Mouse (Mus musculus): ENCODE measurements around the gene Slc5a12. TPM values are rescaled to one million over a fixed set of nuclear protein-coding genes. Genes with fewer than 3 reads are reported as not detected.

The Slc5a12 gene
- total RNA-seq (2017) = not detected in 2 replicates

- no peak for ATAC-seq (replicated peaks; ENCODE audit: low read depth, poor library complexity, severe bottlenecking)
Observed at GRCm38 (mm10) chr2:110596932-110597331, at the start of gene Slc5a12. TSS of gene Slc5a12 (plus strand) at chr2:110597298.

- no peak for ATAC-seq (replicated peaks; ENCODE audit: low read depth, poor library complexity, severe bottlenecking)
Observed at GRCm38 (mm10) chr2:110556098-110556497, 41.0 kb upstream of the Slc5a12 start.

GRCm38 (mm10) chr2:110562621-110563020, 34.5 kb upstream of the Slc5a12 start:
- no peak for ATAC-seq (replicated peaks; ENCODE audit: low read depth, poor library complexity, severe bottlenecking)

GRCm38 (mm10) chr2:110564673-110565627, 32.1 kb upstream of the Slc5a12 start:
- ATAC-seq (replicated peaks; ENCODE audit: low read depth, poor library complexity, severe bottlenecking) = peak; percentile 80

GRCm38 (mm10) chr2:110586692-110587091, 10.4 kb upstream of the Slc5a12 start:
- no peak for ATAC-seq (replicated peaks; ENCODE audit: low read depth, poor library complexity, severe bottlenecking)

- ATAC-seq (replicated peaks; ENCODE audit: low read depth, poor library complexity, severe bottlenecking) = no peak
Observed at GRCm38 (mm10) chr2:110590007-110590406, 7.1 kb upstream of the Slc5a12 start.

- no peak for ATAC-seq (replicated peaks; ENCODE audit: low read depth, poor library complexity, severe bottlenecking)
Observed at GRCm38 (mm10) chr2:110592276-110592675, 4.8 kb upstream of the Slc5a12 start.

GRCm38 (mm10) chr2:110644358-110644757, 47.3 kb downstream of the Slc5a12 start:
- no peak for ATAC-seq (replicated peaks; ENCODE audit: low read depth, poor library complexity, severe bottlenecking)

GRCm38 (mm10) chr2:110644846-110645245, 47.7 kb downstream of the Slc5a12 start:
- no peak for ATAC-seq (replicated peaks; ENCODE audit: low read depth, poor library complexity, severe bottlenecking)

- ATAC-seq (replicated peaks; ENCODE audit: low read depth, poor library complexity, severe bottlenecking) = no peak
Observed at GRCm38 (mm10) chr2:110663329-110663728, 66.2 kb downstream of the Slc5a12 start.

- no peak for ATAC-seq (replicated peaks; ENCODE audit: low read depth, poor library complexity, severe bottlenecking)
Observed at GRCm38 (mm10) chr2:110671071-110671624, 74.0 kb downstream of the Slc5a12 start.

Other genes starting within 250 kb of the Slc5a12 start
- gene Fibin, start 234.1 kb upstream of the Slc5a12 start, total RNA-seq (2017) = not detected in 2 replicates
- not detected in 2 replicates for gene Muc15, start 124.0 kb downstream of the Slc5a12 start, total RNA-seq (2017)

Measured in common myeloid progenitor, adult 5-6 weeks (primary cell).